Mouse (Mus musculus) heart, postnatal 0 days (tissue): ENCODE results near the gene Syt17. TPM values are rescaled to one million over a fixed set of nuclear protein-coding genes. Genes with fewer than 3 reads are reported as not detected.

Source experiments
- ATAC-seq: fragments of 200-750 bp; cut with Nextera tagmentation; 2 replicates; pipeline ENCODE4 v1.8.0; 2017; ENCODE audit warnings: low read depth, moderate number of reproducible peaks, moderate library complexity; ENCODE audit not compliant: insufficient read depth
- DNase-seq: peaks from one replicate; pipeline ENCODE4 v3.0.0-alpha.2; 2016; ENCODE audit warnings: low spot score
- H3K27ac ChIP-seq: fragments of 300-500 bp; sonication (generic); 2 replicates; pipeline ENCODE4 v1.5.1; 2014; ENCODE audit warnings: low read depth, mild to moderate bottlenecking
- H3K27me3 ChIP-seq: fragments of 300-500 bp; sonication (generic); 2 replicates; pipeline ENCODE4 v1.6.1; 2014; ENCODE audit warnings: low read length, mixed read lengths; ENCODE audit not compliant: control insufficient read depth, insufficient read depth
- H3K36me3 ChIP-seq: fragments of 300-500 bp; sonication (generic); replicated peaks from 2 replicates; pipeline ENCODE4 v1.6.1; 2014; ENCODE audit warnings: low read length, mixed read lengths; ENCODE audit not compliant: control insufficient read depth, insufficient read depth
- H3K4me1 ChIP-seq: fragments of 300-500 bp; sonication (generic); 2 replicates; pipeline ENCODE4 v1.6.1; 2014; ENCODE audit warnings: antibody characterized with exemption; ENCODE audit not compliant: control insufficient read depth, insufficient read depth
- H3K4me2 ChIP-seq: fragments of 300-500 bp; sonication (generic); 2 replicates; pipeline ENCODE4 v1.6.1; 2014; ENCODE audit warnings: low read depth, mild to moderate bottlenecking, low read length, moderate library complexity
- H3K4me3 ChIP-seq: fragments of 300-500 bp; sonication (generic); 2 replicates; pipeline ENCODE4 v1.5.1; 2014; ENCODE audit warnings: low read depth, low read length
- H3K9ac ChIP-seq: fragments of 300-500 bp; sonication (generic); replicated peaks from 2 replicates; pipeline ENCODE4 v1.6.1; 2014; ENCODE audit warnings: low read depth, low read length, mixed read lengths
- H3K9me3 ChIP-seq: fragments of 300-500 bp; sonication (generic); replicated peaks from 2 replicates; pipeline ENCODE4 v1.6.1; 2016; ENCODE audit warnings: low read length; ENCODE audit not compliant: control insufficient read depth
- CTCF ChIP-seq: IDR thresholded peaks from 2 replicates; pipeline ENCODE4 v1.5.1; 2016; ENCODE audit warnings: antibody characterized with exemption, control low read depth, low read depth
- EP300 ChIP-seq: IDR thresholded peaks from 2 replicates; pipeline ENCODE4 v1.6.1; 2016; ENCODE audit warnings: antibody characterized with exemption, low read depth
- WGBS: fragments of 180-500 bp; shearing (Covaris S2); extraction: QIAGEN DNeasy Blood & Tissue Kit; methylation state at CpG from one replicate; pipeline ENCODE4 v1.1.7; 2014; 5-methylcytosine and 5-hydroxymethylcytosine counted together
- polyA plus RNA-seq: library from polyadenylated mRNA; unstranded; fragments of >200 nt; fragmentation: Nextera tagmentation; extraction: Ambion mirVana; gene quantifications from 2 replicates; pipeline ENCODE4 v1.2.1, GENCODE M21; 2015
- total RNA-seq: library from RNA; depleted of rRNA; stranded (reverse); fragments of >200 nt; gene quantifications from 2 replicates; pipeline ENCODE4 v1.2.3, GENCODE M21; 2014; ENCODE audit warnings: low replicate concordance

The Syt17 gene
- total and polyA plus RNA-seq, 2 experiments from 2014 or later: 0.46 to 1.2 TPM

DNA sequence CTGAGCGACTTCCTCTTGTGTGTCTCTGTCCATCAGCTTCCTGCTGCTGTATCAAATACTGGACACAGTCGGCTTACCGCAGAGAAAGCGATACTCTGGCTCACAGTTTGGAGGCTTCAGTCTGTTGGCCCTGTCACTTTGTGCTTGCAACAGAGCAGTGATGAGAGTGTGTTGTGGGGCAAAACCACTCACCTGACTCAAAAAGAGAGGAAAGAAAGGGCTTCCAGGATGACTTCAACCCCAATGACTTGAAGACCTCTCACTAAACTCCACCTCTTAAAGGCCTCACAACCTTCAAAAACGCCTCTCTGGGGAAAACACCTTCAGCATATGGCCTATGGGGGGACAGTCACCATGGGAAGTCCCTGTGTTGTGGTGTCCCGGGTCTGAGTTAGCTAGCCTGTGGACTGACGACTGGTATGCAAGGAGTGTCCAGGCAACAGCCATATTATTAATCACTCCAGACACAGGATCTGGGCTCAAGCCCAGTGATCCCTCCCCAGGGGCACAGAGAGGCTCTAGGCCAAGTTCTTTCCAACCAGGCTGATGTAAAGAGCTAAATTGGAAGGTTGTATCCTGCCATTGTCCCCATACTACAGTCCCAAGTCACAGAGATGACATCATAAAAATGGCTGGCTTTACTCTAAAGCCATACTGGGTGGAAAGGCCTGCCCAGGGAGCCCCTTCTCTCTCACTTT is 27.1 kb upstream of the Syt17 start:
- 73% methylated on average over 7 of the region's 7 CpGs for WGBS
- peak; percentile 72 for ATAC-seq
- H3K9me3 ChIP-seq: 0 out of 2 replicates have a peak, but pooled peaks cover 5% of the 10 kb centered on the region
- H3K4me3 ChIP-seq: no peak overlapping the region
- TF ChIP-seq EP300 (no peak), CTCF (no peak)
- no peak overlapping the region for H3K4me2 ChIP-seq
- H3K27ac ChIP-seq: peak overlapping the region; percentile 61
- H3K9ac ChIP-seq: no peak overlapping the region
- H3K36me3 ChIP-seq: no peaks in the 10 kb centered on the region
- H3K27me3 ChIP-seq: no peaks in the 10 kb centered on the region
- 0 out of 2 replicates have a peak, but pooled peaks cover 5% of the 10 kb centered on the region for H3K4me1 ChIP-seq
- peak; percentile 67 for DNase-seq

DNA sequence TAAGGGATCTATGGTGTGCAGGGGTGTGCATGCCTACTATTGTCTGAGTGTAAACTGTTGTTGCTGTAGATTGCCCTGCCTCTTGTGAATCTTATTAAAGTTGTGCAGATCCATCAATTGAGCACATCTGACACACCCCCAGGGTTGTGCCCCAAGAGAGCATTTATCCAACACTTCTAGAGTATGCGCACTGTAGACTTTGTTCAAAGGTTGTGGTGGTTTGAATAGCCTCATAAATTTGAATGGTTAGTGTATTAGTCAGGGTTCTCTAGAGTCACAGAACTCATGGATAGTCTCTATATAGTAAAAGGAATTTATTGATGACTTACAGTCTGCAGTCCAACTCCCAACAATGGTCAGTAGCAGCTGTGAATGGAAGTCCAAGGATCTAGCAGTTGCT is 24.9 kb upstream of the Syt17 start:
- DNase-seq (no peak), ATAC-seq (no peak)
- WGBS: 100% methylated on average over 1 of the region's 1 CpGs
- Histone ChIP-seq H3K9ac (no peak overlapping the region), H3K4me1 (no peaks in the 10 kb centered on the region), H3K27ac (no peak overlapping the region), H3K36me3 (no peaks in the 10 kb centered on the region), H3K4me3 (no peak overlapping the region), H3K27me3 (no peaks in the 10 kb centered on the region), H3K9me3 (0 out of 2 replicates have a peak, but pooled peaks cover 5% of the 10 kb centered on the region), H3K4me2 (no peak overlapping the region)
- TF ChIP-seq CTCF: no peak
- no peak for TF ChIP-seq EP300

DNA sequence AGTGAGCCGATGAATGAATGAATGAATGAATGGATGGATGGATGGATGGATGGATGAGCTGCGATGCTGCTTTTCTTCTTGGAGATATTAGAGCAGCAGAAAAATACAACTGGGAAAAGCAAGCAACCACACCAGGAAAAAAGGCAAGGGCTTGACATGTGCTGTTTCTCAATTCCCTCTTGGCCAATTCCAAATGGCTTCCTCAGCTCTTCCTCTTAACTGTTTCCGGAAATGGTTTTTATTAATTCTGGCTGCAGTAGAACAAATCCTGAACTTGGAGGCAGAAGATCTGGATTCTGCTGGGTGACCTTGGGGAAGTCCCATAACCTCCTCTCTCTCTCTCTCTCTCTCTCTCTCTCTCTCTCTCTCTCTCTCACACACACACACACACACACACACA is 20.0 kb upstream of the Syt17 start:
- Histone ChIP-seq H3K4me3 (no peak overlapping the region), H3K9me3 (no peaks in the 10 kb centered on the region), H3K4me1 (0 out of 2 replicates have a peak, but pooled peaks cover 3% of the 10 kb centered on the region), H3K27me3 (no peaks in the 10 kb centered on the region), H3K27ac (no peak overlapping the region), H3K9ac (no peak overlapping the region), H3K4me2 (no peak overlapping the region), H3K36me3 (no peaks in the 10 kb centered on the region)
- TF ChIP-seq EP300: no peak
- TF ChIP-seq CTCF: no peak
- DNase-seq: no peak
- 96% methylated on average over 3 of the region's 3 CpGs for WGBS
- no peak for ATAC-seq

DNA sequence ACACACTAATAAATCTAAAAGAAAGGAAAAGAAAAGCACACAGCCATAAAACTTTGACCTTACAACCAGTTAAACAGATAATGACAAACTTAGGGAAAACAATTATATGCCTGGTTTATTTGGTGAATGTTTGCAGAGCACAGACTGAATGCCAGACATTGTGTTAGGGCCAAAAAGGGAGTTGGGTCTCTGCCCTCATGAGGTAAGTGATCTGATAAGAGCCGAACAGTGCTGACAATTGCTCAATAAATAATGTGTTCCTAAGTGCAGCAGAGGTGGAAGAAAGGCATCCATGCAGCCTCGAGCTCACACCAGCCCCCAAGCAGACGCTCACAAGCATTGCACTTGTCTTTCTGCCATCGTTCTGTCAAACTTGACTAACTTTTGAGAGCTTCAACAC is 16.4 kb upstream of the Syt17 start:
- no peak for DNase-seq

DNA sequence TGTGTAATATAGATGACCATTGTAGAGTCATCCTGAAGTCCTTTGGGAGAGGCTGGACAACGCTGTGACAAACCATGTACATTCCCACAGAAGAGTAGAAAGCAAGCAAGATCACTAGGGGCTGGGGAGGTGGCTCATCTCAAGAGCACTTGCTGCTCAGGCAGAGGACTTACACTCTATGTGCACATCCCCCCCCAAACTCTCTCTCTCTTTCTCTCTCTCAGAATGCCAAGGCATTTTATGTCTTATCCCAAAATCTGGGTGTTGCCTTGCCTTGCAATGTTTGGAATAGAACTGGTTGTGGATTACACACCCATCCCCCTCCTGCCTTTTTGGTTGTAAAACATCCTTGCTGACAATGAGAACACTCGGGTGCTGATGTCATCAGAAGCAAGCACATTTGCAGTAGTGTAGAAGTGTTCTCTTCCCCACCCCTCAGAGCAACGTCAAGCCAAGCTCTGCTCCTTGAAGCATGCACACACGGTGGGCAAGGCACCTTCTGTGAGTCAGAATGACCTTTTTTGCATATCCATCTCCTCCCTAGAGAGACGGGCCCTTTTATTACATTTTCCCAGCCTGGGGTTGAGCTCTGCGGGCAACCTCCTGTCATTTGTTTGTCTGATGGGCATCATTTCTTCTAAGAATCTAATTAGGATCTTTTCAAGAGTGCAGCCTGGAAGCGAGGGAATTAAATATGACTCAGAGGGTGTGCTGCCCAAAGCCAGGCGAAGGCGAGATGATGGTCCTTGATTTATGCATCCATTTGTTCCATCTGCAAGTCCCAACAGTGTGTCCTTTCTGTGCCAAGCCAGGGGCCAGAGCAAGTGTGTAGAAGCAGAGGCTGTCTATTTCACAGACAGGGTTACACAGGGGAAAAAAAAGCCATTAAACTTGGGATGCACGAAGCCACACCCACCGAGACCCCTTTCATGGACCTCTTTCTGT is 15.1 kb upstream of the Syt17 start:
- Histone ChIP-seq H3K9me3 (no peaks in the 10 kb centered on the region), H3K4me3 (no peak overlapping the region), H3K4me1 (0 out of 2 replicates have a peak, but pooled peaks cover 7% of the 10 kb centered on the region), H3K27ac (no peak overlapping the region), H3K27me3 (no peaks in the 10 kb centered on the region), H3K36me3 (no peaks in the 10 kb centered on the region), H3K4me2 (no peak overlapping the region), H3K9ac (no peak overlapping the region)
- TF ChIP-seq EP300 (no peak), CTCF (no peak)
- WGBS: 60% methylated on average over 11 of the region's 11 CpGs
- ATAC-seq: no peak
- DNase-seq: no peak

More for the DNA sequence above, 16.4 kb upstream of the Syt17 start:
- TF ChIP-seq EP300 (no peak), CTCF (no peak)
- 0 out of 2 replicates have a peak, but pooled peaks cover 7% of the 10 kb centered on the region for H3K4me1 ChIP-seq
- no peak overlapping the region for H3K27ac ChIP-seq
- no peaks in the 10 kb centered on the region for H3K9me3 ChIP-seq
- no peak overlapping the region for H3K9ac ChIP-seq
- no peak overlapping the region for H3K4me2 ChIP-seq
- H3K4me3 ChIP-seq: no peak overlapping the region
- 19% methylated on average over 4 of the region's 4 CpGs for WGBS
- no peaks in the 10 kb centered on the region for H3K27me3 ChIP-seq
- no peaks in the 10 kb centered on the region for H3K36me3 ChIP-seq
- ATAC-seq: no peak
